Mouse (Mus musculus) heart, embryonic 12.5 days (tissue): ENCODE measurements around the gene Opcml. TPM values are rescaled to one million over a fixed set of nuclear protein-coding genes. Genes with fewer than 3 reads are reported as not detected.

Source experiments
- ATAC-seq: fragments of 200-750 bp; cut with Nextera tagmentation; 2 replicates; pipeline ENCODE4 v1.8.0; 2017; ENCODE audit warnings: moderate TSS enrichment, moderate library complexity; ENCODE audit not compliant: insufficient number of reproducible peaks, low FRiP score
- H3K27ac ChIP-seq: fragments of 300-500 bp; sonication (generic); 2 replicates; pipeline ENCODE4 v1.5.1; 2016; ENCODE audit warnings: mild to moderate bottlenecking, moderate library complexity; ENCODE audit not compliant: poor library complexity, severe bottlenecking
- H3K27me3 ChIP-seq: fragments of 300-500 bp; sonication (generic); replicated peaks from 2 replicates; pipeline ENCODE4 v1.6.1; 2016; ENCODE audit warnings: mild to moderate bottlenecking, moderate library complexity
- H3K36me3 ChIP-seq: fragments of 300-500 bp; sonication (generic); 2 replicates; pipeline ENCODE4 v1.6.1; 2016; ENCODE audit warnings: mild to moderate bottlenecking, moderate library complexity
- H3K4me1 ChIP-seq: fragments of 300-500 bp; sonication (generic); replicated peaks from 2 replicates; pipeline ENCODE4 v1.6.1; 2016; ENCODE audit warnings: mild to moderate bottlenecking
- H3K4me2 ChIP-seq: fragments of 300-500 bp; sonication (generic); 2 replicates; pipeline ENCODE4 v1.6.1; 2016; ENCODE audit warnings: mild to moderate bottlenecking, moderate library complexity
- H3K4me3 ChIP-seq: fragments of 300-500 bp; sonication (generic); 2 replicates; pipeline ENCODE4 v1.5.1; 2016; ENCODE audit warnings: mild to moderate bottlenecking
- H3K9ac ChIP-seq: fragments of 300-500 bp; sonication (generic); 2 replicates; pipeline ENCODE4 v1.6.1; 2016; ENCODE audit warnings: mild to moderate bottlenecking, moderate library complexity
- H3K9me3 ChIP-seq: fragments of 300-500 bp; sonication (generic); replicated peaks from 2 replicates; pipeline ENCODE4 v1.6.1; 2016; ENCODE audit warnings: mild to moderate bottlenecking, moderate library complexity
- WGBS: fragments of 180-500 bp; shearing (Covaris S2); methylation state at CpG from one replicate; pipeline ENCODE4 v1.1.7; 2016; 5-methylcytosine and 5-hydroxymethylcytosine counted together
- polyA plus RNA-seq: library from polyadenylated mRNA; unstranded; fragments of >200 nt; fragmentation: Nextera tagmentation; extraction: Ambion mirVana; gene quantifications from 2 replicates; pipeline ENCODE4 v1.2.1, GENCODE M21; 2016

Opcml gene
- polyA plus RNA-seq, 1 experiment from 2014 or later, result 1.4 TPM

- WGBS, result 68% methylated on average over 5 of the region's 5 CpGs
These were observed 52.2 kb downstream of the Opcml start for GRCm38 (mm10) chr9:27842806-27843205.

GRCm38 (mm10) chr9:27871624-27872023 lies 81.0 kb downstream of the Opcml start:
- no peak for ATAC-seq
- H3K4me1 ChIP-seq, result no peaks in the 10 kb centered on the region
- H3K36me3 ChIP-seq, result no peaks in the 10 kb centered on the region
- no peaks in the 10 kb centered on the region for H3K9me3 ChIP-seq
- 62% methylated on average over 3 of the region's 3 CpGs for WGBS
- H3K4me3 ChIP-seq, result no peak overlapping the region
- no peak overlapping the region for H3K4me2 ChIP-seq
- no peak overlapping the region for H3K9ac ChIP-seq
- no peaks in the 10 kb centered on the region for H3K27me3 ChIP-seq
- H3K27ac ChIP-seq, result no peak overlapping the region

More at GRCm38 (mm10) chr9:27842806-27843205, 52.2 kb downstream of the Opcml start:
- H3K4me1 ChIP-seq, result no peaks in the 10 kb centered on the region
- H3K9me3 ChIP-seq, result no peaks in the 10 kb centered on the region
- no peak overlapping the region for H3K4me3 ChIP-seq
- no peak for ATAC-seq
- no peaks in the 10 kb centered on the region for H3K36me3 ChIP-seq
- H3K4me2 ChIP-seq, result no peak overlapping the region
- no peak overlapping the region for H3K27ac ChIP-seq
- no peak overlapping the region for H3K9ac ChIP-seq
- H3K27me3 ChIP-seq, result no peaks in the 10 kb centered on the region

- ATAC-seq, result no peak
- no peaks in the 10 kb centered on the region for H3K36me3 ChIP-seq
- WGBS, result 82% methylated on average over 5 of the region's 5 CpGs
- no peak overlapping the region for H3K9ac ChIP-seq
- no peak overlapping the region for H3K4me2 ChIP-seq
- no peak overlapping the region for H3K27ac ChIP-seq
- no peaks in the 10 kb centered on the region for H3K27me3 ChIP-seq
- no peak overlapping the region for H3K4me3 ChIP-seq
- H3K9me3 ChIP-seq, result no peaks in the 10 kb centered on the region
- H3K4me1 ChIP-seq, result no peaks in the 10 kb centered on the region
These were observed 99.1 kb downstream of the Opcml start for GRCm38 (mm10) chr9:27889636-27890035.

- Histone ChIP-seq H3K27me3 (no peaks in the 10 kb centered on the region), H3K36me3 (no peaks in the 10 kb centered on the region), H3K27ac (no peak overlapping the region), H3K9me3 (no peaks in the 10 kb centered on the region; the same call in 1 of the 2 replicates), H3K9ac (no peak overlapping the region), H3K4me1 (0 out of 2 replicates have a peak, but pooled peaks cover 3% of the 10 kb centered on the region), H3K4me2 (no peak overlapping the region), H3K4me3 (no peak overlapping the region)
- no peak for ATAC-seq
- 54% methylated on average over 3 of the region's 3 CpGs for WGBS
These were observed 126.7 kb downstream of the Opcml start for GRCm38 (mm10) chr9:27917250-27917649.

GRCm38 (mm10) chr9:27923495-27923894 lies 132.9 kb downstream of the Opcml start:
- Histone ChIP-seq H3K9ac (no peak overlapping the region), H3K27me3 (no peaks in the 10 kb centered on the region), H3K4me1 (0 out of 2 replicates have a peak, but pooled peaks cover 3% of the 10 kb centered on the region), H3K4me3 (no peak overlapping the region), H3K9me3 (no peaks in the 10 kb centered on the region), H3K36me3 (no peaks in the 10 kb centered on the region), H3K4me2 (no peak overlapping the region), H3K27ac (no peak overlapping the region)
- no peak for ATAC-seq
- WGBS, result 87% methylated on average over 1 of the region's 1 CpGs

- no peak overlapping the region for H3K9ac ChIP-seq
- H3K36me3 ChIP-seq, result no peaks in the 10 kb centered on the region
- H3K27me3 ChIP-seq, result no peaks in the 10 kb centered on the region
- H3K4me1 ChIP-seq, result 0 out of 2 replicates have a peak, but pooled peaks cover 3% of the 10 kb centered on the region
- H3K9me3 ChIP-seq, result no peaks in the 10 kb centered on the region
- WGBS, result 47% methylated on average over 4 of the region's 4 CpGs
- no peak overlapping the region for H3K27ac ChIP-seq
- H3K4me2 ChIP-seq, result no peak overlapping the region
- ATAC-seq, result no peak
- H3K4me3 ChIP-seq, result no peak overlapping the region
These were observed 133.6 kb downstream of the Opcml start for GRCm38 (mm10) chr9:27923945-27924825.

GRCm38 (mm10) chr9:27925650-27926049 lies 135.1 kb downstream of the Opcml start:
- Histone ChIP-seq H3K9me3 (no peaks in the 10 kb centered on the region), H3K27me3 (no peaks in the 10 kb centered on the region), H3K4me1 (peaks cover 3% of the 10 kb centered on the region; the same call in 1 of the 2 replicates), H3K9ac (no peak overlapping the region), H3K27ac (no peak overlapping the region), H3K4me2 (no peak overlapping the region), H3K36me3 (no peaks in the 10 kb centered on the region), H3K4me3 (no peak overlapping the region)
- 71% methylated on average over 2 of the region's 2 CpGs for WGBS
- no peak for ATAC-seq

GRCm38 (mm10) chr9:27937253-27937652 lies 146.7 kb downstream of the Opcml start:
- no peak overlapping the region for H3K4me3 ChIP-seq
- no peak overlapping the region for H3K9ac ChIP-seq
- H3K36me3 ChIP-seq, result no peaks in the 10 kb centered on the region
- no peak for ATAC-seq
- no peaks in the 10 kb centered on the region; the same call in 1 of the 2 replicates for H3K9me3 ChIP-seq
- peaks cover 12% of the 10 kb centered on the region; the same call in 1 of the 2 replicates for H3K4me1 ChIP-seq
- no peak overlapping the region for H3K27ac ChIP-seq
- H3K27me3 ChIP-seq, result no peaks in the 10 kb centered on the region
- no peak overlapping the region for H3K4me2 ChIP-seq

- Histone ChIP-seq H3K9ac (no peak overlapping the region), H3K27me3 (no peaks in the 10 kb centered on the region), H3K27ac (no peak overlapping the region), H3K4me3 (no peak overlapping the region), H3K36me3 (no peaks in the 10 kb centered on the region), H3K4me2 (no peak overlapping the region), H3K4me1 (peaks cover 12% of the 10 kb centered on the region; the same call in 1 of the 2 replicates), H3K9me3 (no peaks in the 10 kb centered on the region; the same call in 1 of the 2 replicates)
- ATAC-seq, result no peak
- WGBS, result 81% methylated on average over 5 of the region's 5 CpGs
These were observed 147.1 kb downstream of the Opcml start for GRCm38 (mm10) chr9:27937660-27938059.

GRCm38 (mm10) chr9:27945323-27946010 lies 154.9 kb downstream of the Opcml start:
- 0 out of 2 replicates have a peak, but pooled peaks cover 4% of the 10 kb centered on the region for H3K4me1 ChIP-seq
- H3K4me3 ChIP-seq, result no peak overlapping the region
- WGBS, result 74% methylated on average over 11 of the region's 11 CpGs
- no peak overlapping the region for H3K4me2 ChIP-seq
- no peaks in the 10 kb centered on the region for H3K27me3 ChIP-seq
- no peak for ATAC-seq
- no peaks in the 10 kb centered on the region; the same call in 1 of the 2 replicates for H3K9me3 ChIP-seq
- H3K36me3 ChIP-seq, result no peaks in the 10 kb centered on the region
- H3K27ac ChIP-seq, result no peak overlapping the region
- no peak overlapping the region for H3K9ac ChIP-seq

GRCm38 (mm10) chr9:27951110-27951509 lies 160.5 kb downstream of the Opcml start:
- Histone ChIP-seq H3K36me3 (no peaks in the 10 kb centered on the region), H3K4me3 (no peak overlapping the region), H3K27ac (no peak overlapping the region), H3K4me1 (no peaks in the 10 kb centered on the region), H3K4me2 (no peak overlapping the region), H3K9me3 (no peaks in the 10 kb centered on the region), H3K9ac (no peak overlapping the region), H3K27me3 (no peaks in the 10 kb centered on the region)
- 62% methylated on average over 5 of the region's 5 CpGs for WGBS
- ATAC-seq, result no peak
